Mouse (Mus musculus) heart, adult 2 months (tissue): Measurements from ENCODE around the gene Hs3st5.

Experiments
- CTCF ChIP-seq: fragments of 200-600 bp; IDR thresholded peaks from 2 replicates; pipeline ENCODE4 v1.8.1; 2022; ENCODE audit warnings: antibody characterized with exemption, mild to moderate bottlenecking, moderate library complexity
- EP300 ChIP-seq: fragments of 200-500 bp; IDR thresholded peaks from 2 replicates; pipeline ENCODE4 v1.6.1; 2011; ENCODE audit warnings: low read depth, low read length, control low read depth; ENCODE audit not compliant: insufficient read depth
- POLR2A ChIP-seq: fragments of 200-500 bp; IDR thresholded peaks from 2 replicates; pipeline ENCODE4 v1.6.1; 2011; ENCODE audit warnings: mild to moderate bottlenecking, low read depth, low read length, control low read depth; ENCODE audit not compliant: insufficient read depth

GRCm38 (mm10) chr10:36557673-36558072 lies 51.1 kb downstream of the Hs3st5 start:
- TF ChIP-seq POLR2A, result no peak
- no peak for TF ChIP-seq EP300
- no peak for TF ChIP-seq CTCF
